Mouse (Mus musculus): ENCODE measurements at regions not wholly inside any gene's neighbourhood (a gene's known extent, or its start where the extent isn't known, plus 50 kb on each side); places are given as distances from the start of the nearest gene placed in this dataset.

DNA sequence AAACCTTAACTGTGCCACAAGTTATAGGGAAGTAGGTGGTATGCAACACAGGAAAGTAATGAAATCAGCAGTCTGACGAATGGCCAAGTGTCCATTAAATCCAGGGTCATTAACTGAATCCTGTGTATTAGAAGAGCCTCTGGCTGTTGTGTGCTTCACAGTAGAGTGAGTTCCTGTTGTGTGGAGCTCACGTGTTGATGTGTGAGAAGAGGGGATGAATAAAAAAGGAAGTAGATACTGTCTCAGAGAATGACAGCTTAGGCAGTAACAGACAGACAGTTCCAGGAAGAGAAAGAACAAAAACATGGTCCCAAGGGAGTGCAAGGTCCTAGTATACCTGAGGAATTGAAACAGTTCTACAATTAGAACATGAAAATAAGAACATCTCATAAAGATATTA is 463.1 kb upstream of the Zfp462 start:
- Histone ChIP-seq H3K4me3 (ENCODE audit: insufficient read depth, poor library complexity, severe bottlenecking) (no peak overlapping the region), H3ac (ENCODE audit: control insufficient read depth, insufficient read length, low read depth) (no peak overlapping the region), H3K79me3 (ENCODE audit: low read depth) (no peaks in the 10 kb centered on the region), H3K79me2 (ENCODE audit: control insufficient read depth, insufficient read depth) (no peaks in the 10 kb centered on the region), H3K27me3 (ENCODE audit: control insufficient read depth, insufficient read depth, insufficient read length) (no peaks in the 10 kb centered on the region), H3K36me3 (ENCODE audit: control insufficient read depth, insufficient read depth) (no peaks in the 10 kb centered on the region)
- TF ChIP-seq CEBPB (IDR thresholded peaks at IDR 0.05; ENCODE audit: low read depth): no peak
- TF ChIP-seq MYOD1 (IDR thresholded peaks at IDR 0.05; ENCODE audit: control insufficient read depth, insufficient read length, low read depth): no peak
- no peak for TF ChIP-seq FOSL1 (IDR thresholded peaks at IDR 0.05; ENCODE audit: insufficient read depth, low read length, poor library complexity, severe bottlenecking)
- no peak for TF ChIP-seq MAX (IDR thresholded peaks at IDR 0.05)

DNA sequence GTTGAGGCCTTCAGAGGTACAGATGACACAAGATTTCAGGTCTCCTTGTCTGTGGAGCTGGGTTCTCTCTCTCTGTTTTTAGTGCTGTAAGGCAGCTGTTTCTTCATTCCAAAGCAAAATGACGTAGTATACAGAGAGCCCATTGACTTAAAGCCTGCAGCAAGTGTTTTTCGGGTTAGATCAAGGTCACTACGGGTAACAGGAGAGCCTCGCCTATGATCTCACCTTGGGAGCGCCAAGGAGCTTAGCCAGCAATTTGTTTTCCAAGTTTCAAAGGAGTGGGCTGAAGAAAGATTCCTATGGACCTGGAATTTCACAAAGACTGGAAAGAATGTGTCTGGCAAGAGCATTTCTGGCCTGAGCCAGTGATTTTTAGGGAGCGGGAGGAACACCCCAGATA is 451.8 kb upstream of the Zfp462 start:
- Histone ChIP-seq H3K79me3 (ENCODE audit: low read depth) (no peaks in the 10 kb centered on the region), H3K36me3 (ENCODE audit: control insufficient read depth, insufficient read depth) (no peaks in the 10 kb centered on the region), H3K27me3 (ENCODE audit: control insufficient read depth, insufficient read depth, insufficient read length) (no peaks in the 10 kb centered on the region), H3ac (ENCODE audit: control insufficient read depth, insufficient read length, low read depth) (no peak overlapping the region), H3K4me3 (ENCODE audit: insufficient read depth, poor library complexity, severe bottlenecking) (no peak overlapping the region), H3K79me2 (ENCODE audit: control insufficient read depth, insufficient read depth) (no peaks in the 10 kb centered on the region)
- TF ChIP-seq MYOD1 (IDR thresholded peaks at IDR 0.05; ENCODE audit: control insufficient read depth, insufficient read length, low read depth) (no peak), USF1 (IDR thresholded peaks at IDR 0.05; ENCODE audit: low read depth) (no peak), FOSL1 (IDR thresholded peaks at IDR 0.05; ENCODE audit: insufficient read depth, low read length, poor library complexity, severe bottlenecking) (no peak), CTCF (IDR thresholded peaks at IDR 0.05; ENCODE audit: control insufficient read depth, insufficient read depth, insufficient read length) (no peak), CEBPB (IDR thresholded peaks at IDR 0.05; ENCODE audit: low read depth) (no peak), MYOG (IDR thresholded peaks at IDR 0.05; ENCODE audit: control insufficient read depth, extremely low read depth, insufficient read length) (no peak), MAX (IDR thresholded peaks at IDR 0.05) (no peak)

DNA sequence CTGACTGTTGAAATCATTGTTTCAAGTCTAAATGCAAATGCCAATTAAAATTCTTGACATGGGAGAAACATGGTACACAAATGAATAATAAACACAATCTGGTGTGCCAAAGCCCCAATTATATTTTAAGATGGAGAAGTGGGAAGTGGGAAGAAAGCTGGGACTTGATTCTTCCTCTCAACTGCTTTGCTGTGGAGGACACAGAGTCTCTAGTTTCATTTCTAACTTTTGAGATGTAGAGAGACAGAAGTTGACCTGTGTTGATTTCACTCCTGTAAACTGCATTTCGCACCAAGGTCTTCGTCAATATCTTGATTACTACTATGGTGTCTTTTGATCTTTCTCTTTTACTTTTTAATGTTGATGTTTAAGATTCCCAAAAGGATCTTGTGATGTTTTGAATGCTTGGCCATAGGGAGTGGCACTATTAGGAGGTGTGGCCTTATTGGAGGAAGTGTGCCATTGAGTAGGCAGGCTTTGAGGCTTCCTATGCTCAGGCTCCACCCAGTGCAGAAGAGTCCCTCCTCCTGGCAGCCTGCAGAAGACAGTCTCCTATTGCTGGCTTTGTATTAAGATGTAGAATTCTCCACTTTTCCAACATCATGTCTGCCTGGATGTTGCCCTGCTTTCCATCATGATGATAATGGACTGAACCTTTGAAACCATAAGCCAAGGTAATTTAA is 447.4 kb upstream of the Zfp462 start:
- Histone ChIP-seq H3K36me3 (ENCODE audit: control insufficient read depth, insufficient read depth) (no peaks in the 10 kb centered on the region), H3ac (ENCODE audit: control insufficient read depth, insufficient read length, low read depth) (no peak overlapping the region), H3K79me3 (ENCODE audit: low read depth) (no peaks in the 10 kb centered on the region), H3K4me3 (ENCODE audit: insufficient read depth, poor library complexity, severe bottlenecking) (no peak overlapping the region), H3K27me3 (ENCODE audit: control insufficient read depth, insufficient read depth, insufficient read length) (no peaks in the 10 kb centered on the region), H3K79me2 (ENCODE audit: control insufficient read depth, insufficient read depth) (no peaks in the 10 kb centered on the region)
- TF ChIP-seq FOSL1 (IDR thresholded peaks at IDR 0.05; ENCODE audit: insufficient read depth, low read length, poor library complexity, severe bottlenecking) (no peak), MYOD1 (IDR thresholded peaks at IDR 0.05; ENCODE audit: control insufficient read depth, insufficient read length, low read depth) (no peak), MYOG (IDR thresholded peaks at IDR 0.05; ENCODE audit: control insufficient read depth, extremely low read depth, insufficient read length) (no peak), CEBPB (IDR thresholded peaks at IDR 0.05; ENCODE audit: low read depth) (no peak), MAX (IDR thresholded peaks at IDR 0.05) (no peak), USF1 (IDR thresholded peaks at IDR 0.05; ENCODE audit: low read depth) (no peak), CTCF (IDR thresholded peaks at IDR 0.05; ENCODE audit: control insufficient read depth, insufficient read depth, insufficient read length) (no peak)

DNA sequence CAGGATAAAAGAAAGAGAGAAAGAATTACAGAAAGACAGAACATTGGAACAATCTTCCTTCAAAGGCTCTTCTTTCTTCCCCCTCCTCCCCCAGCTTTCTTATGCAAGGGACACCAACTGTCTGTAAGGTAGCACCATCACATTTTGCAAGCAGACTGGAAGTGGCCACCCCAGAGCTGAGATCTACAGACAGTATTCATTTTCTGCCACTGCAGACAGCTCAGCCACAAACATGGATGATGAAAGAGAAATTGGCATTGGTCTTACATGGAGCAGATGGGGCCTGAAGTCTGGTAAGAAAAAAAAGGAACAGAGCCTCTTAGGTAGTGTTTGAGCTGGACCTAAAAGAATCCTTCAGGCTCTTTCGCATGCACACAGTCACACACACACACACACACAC is 428.9 kb upstream of the Zfp462 start:
- Histone ChIP-seq H3ac (ENCODE audit: control insufficient read depth, insufficient read length, low read depth) (no peak overlapping the region), H3K36me3 (ENCODE audit: control insufficient read depth, insufficient read depth) (no peaks in the 10 kb centered on the region), H3K79me2 (ENCODE audit: control insufficient read depth, insufficient read depth) (no peaks in the 10 kb centered on the region), H3K79me3 (ENCODE audit: low read depth) (no peaks in the 10 kb centered on the region), H3K27me3 (ENCODE audit: control insufficient read depth, insufficient read depth, insufficient read length) (no peaks in the 10 kb centered on the region), H3K4me3 (ENCODE audit: insufficient read depth, poor library complexity, severe bottlenecking) (no peak overlapping the region)
- no peak for TF ChIP-seq USF1 (IDR thresholded peaks at IDR 0.05; ENCODE audit: low read depth)
- no peak for TF ChIP-seq MYOD1 (IDR thresholded peaks at IDR 0.05; ENCODE audit: control insufficient read depth, insufficient read length, low read depth)
- no peak for TF ChIP-seq CTCF (IDR thresholded peaks at IDR 0.05; ENCODE audit: control insufficient read depth, insufficient read depth, insufficient read length)
- TF ChIP-seq CEBPB (IDR thresholded peaks at IDR 0.05; ENCODE audit: low read depth): no peak
- TF ChIP-seq FOSL1 (IDR thresholded peaks at IDR 0.05; ENCODE audit: insufficient read depth, low read length, poor library complexity, severe bottlenecking): no peak
- no peak for TF ChIP-seq MAX (IDR thresholded peaks at IDR 0.05)
- no peak for TF ChIP-seq MYOG (IDR thresholded peaks at IDR 0.05; ENCODE audit: control insufficient read depth, extremely low read depth, insufficient read length)

DNA sequence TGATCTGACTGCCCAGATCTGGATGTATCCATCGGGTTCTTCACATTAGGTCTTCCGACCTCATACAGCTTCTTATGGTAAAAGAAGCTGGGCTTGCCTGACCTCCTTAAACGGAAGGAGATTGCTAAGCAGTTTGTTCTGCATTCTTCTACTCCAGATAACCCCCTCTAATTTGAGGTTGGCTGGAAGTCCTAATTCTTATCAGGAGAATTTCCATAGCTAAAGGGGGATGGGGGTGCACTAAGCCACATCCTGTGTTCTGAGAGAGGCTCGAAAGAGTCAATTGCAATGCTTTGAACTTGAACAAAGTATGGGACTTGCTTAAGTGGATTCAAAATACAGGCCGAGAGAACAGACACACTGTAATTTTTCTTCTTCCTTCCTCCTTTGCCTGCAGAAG is 421.6 kb upstream of the Zfp462 start:
- Histone ChIP-seq H3K4me3 (ENCODE audit: insufficient read depth, poor library complexity, severe bottlenecking) (no peak overlapping the region), H3K36me3 (ENCODE audit: control insufficient read depth, insufficient read depth) (no peaks in the 10 kb centered on the region), H3K79me3 (ENCODE audit: low read depth) (peaks cover 1% of the 10 kb centered on the region), H3K79me2 (ENCODE audit: control insufficient read depth, insufficient read depth) (no peaks in the 10 kb centered on the region), H3ac (ENCODE audit: control insufficient read depth, insufficient read length, low read depth) (no peak overlapping the region), H3K27me3 (ENCODE audit: control insufficient read depth, insufficient read depth, insufficient read length) (no peaks in the 10 kb centered on the region)
- TF ChIP-seq CTCF (IDR thresholded peaks at IDR 0.05; ENCODE audit: control insufficient read depth, insufficient read depth, insufficient read length) (no peak), MAX (IDR thresholded peaks at IDR 0.05) (no peak), CEBPB (IDR thresholded peaks at IDR 0.05; ENCODE audit: low read depth) (no peak), MYOD1 (IDR thresholded peaks at IDR 0.05; ENCODE audit: control insufficient read depth, insufficient read length, low read depth) (no peak), FOSL1 (IDR thresholded peaks at IDR 0.05; ENCODE audit: insufficient read depth, low read length, poor library complexity, severe bottlenecking) (no peak), USF1 (IDR thresholded peaks at IDR 0.05; ENCODE audit: low read depth) (no peak), MYOG (IDR thresholded peaks at IDR 0.05; ENCODE audit: control insufficient read depth, extremely low read depth, insufficient read length) (no peak)

Data from C2C12 (cell line).